Mouse (Mus musculus) olfactory bulb, adult 2 months (tissue): ENCODE measurements around the gene Lrrc52.

Source experiments
- CTCF ChIP-seq: fragments of 200-500 bp; IDR thresholded peaks from 2 replicates; pipeline ENCODE4 v1.5.1; 2012; ENCODE audit warnings: low read depth, mild to moderate bottlenecking, low read length, moderate library complexity; ENCODE audit not compliant: insufficient read depth
- POLR2A ChIP-seq: fragments of 200-500 bp; IDR thresholded peaks from 2 replicates; pipeline ENCODE4 v1.6.1; 2012; ENCODE audit warnings: mild to moderate bottlenecking, low read depth, low read length, moderate library complexity; ENCODE audit not compliant: insufficient read depth

DNA sequence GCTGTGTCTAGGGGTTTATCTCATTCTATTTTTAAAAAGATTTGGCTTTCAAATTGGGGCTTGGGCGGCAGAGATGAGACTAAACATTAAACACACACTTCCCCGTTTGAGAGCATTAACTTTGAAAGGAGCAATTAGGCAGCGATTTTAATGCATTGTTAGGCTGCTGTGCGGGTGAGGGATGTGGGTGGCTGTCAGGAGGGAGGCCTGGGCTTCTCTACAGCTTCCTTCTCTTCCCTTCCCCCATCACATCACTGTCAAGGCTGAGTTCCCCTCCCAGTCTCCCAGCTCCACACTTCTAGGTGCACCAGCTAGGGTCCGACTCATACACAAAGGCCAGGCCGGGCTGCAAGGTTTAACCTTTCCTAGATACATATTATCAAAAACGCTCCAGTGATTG lies 18.0 kb downstream of the Lrrc52 start:
- TF ChIP-seq CTCF (no peak), POLR2A (no peak)
